Mouse (Mus musculus): ENCODE data around the gene Nanos3.

- TF ChIP-seq POLR2A (IDR thresholded peaks at IDR 0.05; ENCODE audit: low read depth, low read length) (no peak), SIN3A (IDR thresholded peaks at IDR 0.05; ENCODE audit: low read length) (no peak)
These were observed 48.0 kb upstream of the Nanos3 start for GRCm38 (mm10) chr8:84233055-84233454.

All from CH12.LX (cell line).